Mouse (Mus musculus): Measurements from ENCODE around the gene Pthlh. TPM values are rescaled to one million over a fixed set of nuclear protein-coding genes. Genes with fewer than 3 reads are reported as not detected.
"Not testable (repeated sequence)": the region's sequence is repeated elsewhere in the genome, so short reads cannot be mapped to it uniquely, and the experiment has no call there.

The Pthlh gene
- polyA plus RNA-seq (2012; rRNA removed) (not detected in 2 replicates), polyA plus RNA-seq (2014; fragmentation: Nextera tagmentation; extraction: Ambion mirVana) (not detected in 2 replicates)

DNA sequence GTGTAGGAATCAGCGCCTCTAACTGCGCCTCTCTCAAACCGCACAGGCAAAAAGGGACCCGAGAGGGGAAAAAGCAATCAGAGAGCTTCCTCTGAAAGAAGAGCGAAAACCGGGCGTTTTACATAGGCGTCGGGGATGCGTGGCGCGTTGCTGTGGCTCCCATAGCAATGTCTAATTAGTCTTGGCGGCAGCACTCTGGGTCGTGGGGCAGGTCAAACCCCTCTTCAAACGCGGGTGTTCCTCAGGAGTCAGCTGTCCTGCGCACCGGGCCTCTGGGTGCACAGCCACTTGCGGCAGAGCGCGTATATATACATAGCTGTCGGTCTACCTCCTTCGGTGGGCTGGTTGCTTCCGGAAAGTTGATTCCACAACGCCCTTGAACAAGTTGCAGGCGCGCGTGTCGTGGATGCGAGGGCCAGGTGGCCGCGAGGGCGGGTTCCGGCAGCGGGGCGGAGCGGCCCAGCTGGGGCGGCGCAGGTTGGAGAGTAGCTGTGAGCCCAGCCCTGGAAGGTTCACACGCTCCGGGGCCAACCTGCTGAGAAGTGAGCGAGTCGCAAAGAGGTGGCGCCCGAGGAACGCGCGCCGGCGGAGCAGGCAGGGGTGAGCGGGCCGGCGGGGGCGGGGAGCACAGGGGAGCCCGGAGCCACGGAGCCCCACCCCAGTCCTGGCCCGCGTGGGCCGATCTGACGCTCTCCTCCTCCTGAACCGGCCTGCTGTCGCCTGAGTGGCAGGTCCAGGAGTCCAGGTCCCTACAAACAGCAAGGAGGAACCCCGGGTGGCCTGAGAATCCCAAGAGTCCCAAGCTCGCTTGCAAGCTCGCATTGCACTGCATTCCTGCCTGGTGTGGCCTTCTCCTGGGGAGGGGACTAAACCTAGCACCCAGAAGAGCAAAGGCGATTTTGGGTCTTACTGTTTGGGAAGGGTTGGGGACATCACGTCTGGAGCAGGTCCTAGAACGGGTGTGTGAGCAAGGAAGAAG lies at the start of gene Pthlh:
Gene Pthlh (minus strand): TSS at position 597 of the 979 bp plus-strand sequence.
- no peak within 1 kb of the TSS for H3K9ac ChIP-seq (replicated peaks)
- WGBS (ENCODE audit: insufficient replicate concordance), result 3% methylated on average over 66 of the region's 68 CpGs
- ATAC-seq (ENCODE audit: insufficient read depth) (peak; percentile 35), DNase-seq (ENCODE audit: low read depth in 3 of 3, low spot score in 3 of 3) (no peak)
- H3K4me3 ChIP-seq (ENCODE audit: insufficient read depth in 1 of 2, low read depth in 2 of 2, low read length in 2 of 2), result peak within 1 kb of the TSS; percentile 14 to 17
- TF ChIP-seq CTCF (IDR thresholded peaks at IDR 0.05; ENCODE audit: low read depth) (0 out of 2 replicates have a peak, but pooled peaks have one; percentile 10), EP300 (IDR thresholded peaks at IDR 0.05; ENCODE audit: low read depth) (no peak)
- H3K27me3 ChIP-seq (ENCODE audit: control insufficient read depth, insufficient read depth, low read length), result peaks cover 24% of the 10 kb centered on the region
- H3K4me2 ChIP-seq (ENCODE audit: low read depth), result peak within 1 kb of the TSS; percentile 25
- no peaks in the 10 kb centered on the region for H3K36me3 ChIP-seq (replicated peaks; ENCODE audit: control insufficient read depth, insufficient read depth, low read depth)
- no peaks in the 10 kb centered on the region for H3K4me1 ChIP-seq (replicated peaks; ENCODE audit: control insufficient read depth in 2 of 2, insufficient read depth in 2 of 2, low read length in 1 of 2)
- no peak within 1 kb of the TSS for H3K27ac ChIP-seq
- H3K9me3 ChIP-seq (ENCODE audit: control insufficient read depth, low read length), result no peaks in the 10 kb centered on the region

DNA sequence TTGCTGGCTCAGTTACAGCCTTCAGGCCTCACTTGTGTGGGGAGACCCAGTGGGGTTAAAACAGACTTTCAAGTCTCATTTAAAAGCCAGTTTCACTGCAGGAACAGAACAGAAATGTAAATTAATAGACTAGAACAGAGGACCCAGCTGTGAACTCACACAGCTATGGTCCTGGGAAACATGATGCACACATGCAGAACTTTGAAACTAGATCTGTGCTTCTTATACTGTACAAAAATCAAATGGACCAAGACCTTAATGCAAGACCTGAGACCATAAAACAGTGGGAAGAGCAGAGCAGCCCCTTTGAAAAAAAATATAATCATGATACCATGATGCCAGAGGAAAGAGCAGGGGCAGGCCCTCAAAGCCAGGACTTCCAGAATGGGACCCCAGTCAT lies 49.3 kb upstream of the Pthlh start:
- no peak overlapping the region for H3K27ac ChIP-seq
- ATAC-seq (ENCODE audit: insufficient read depth) (no peak), DNase-seq (ENCODE audit: low read depth in 3 of 3, low spot score in 3 of 3) (no peak)
- no peak overlapping the region for H3K4me2 ChIP-seq (ENCODE audit: low read depth)
- H3K9me3 ChIP-seq (ENCODE audit: control insufficient read depth, low read length), result no peaks in the 10 kb centered on the region
- TF ChIP-seq EP300 (IDR thresholded peaks at IDR 0.05; ENCODE audit: low read depth) (no peak), CTCF (IDR thresholded peaks at IDR 0.05; ENCODE audit: low read depth) (no peak)
- H3K27me3 ChIP-seq (ENCODE audit: control insufficient read depth, insufficient read depth, low read length), result no peaks in the 10 kb centered on the region
- H3K9ac ChIP-seq (replicated peaks), result no peak overlapping the region
- no peaks in the 10 kb centered on the region for H3K36me3 ChIP-seq (replicated peaks; ENCODE audit: control insufficient read depth, insufficient read depth, low read depth)
- H3K4me1 ChIP-seq (replicated peaks; ENCODE audit: control insufficient read depth in 2 of 2, insufficient read depth in 2 of 2, low read length in 1 of 2), result no peaks in the 10 kb centered on the region
- H3K4me3 ChIP-seq (ENCODE audit: insufficient read depth in 1 of 2, low read depth in 2 of 2, low read length in 2 of 2), result no peak overlapping the region

DNA sequence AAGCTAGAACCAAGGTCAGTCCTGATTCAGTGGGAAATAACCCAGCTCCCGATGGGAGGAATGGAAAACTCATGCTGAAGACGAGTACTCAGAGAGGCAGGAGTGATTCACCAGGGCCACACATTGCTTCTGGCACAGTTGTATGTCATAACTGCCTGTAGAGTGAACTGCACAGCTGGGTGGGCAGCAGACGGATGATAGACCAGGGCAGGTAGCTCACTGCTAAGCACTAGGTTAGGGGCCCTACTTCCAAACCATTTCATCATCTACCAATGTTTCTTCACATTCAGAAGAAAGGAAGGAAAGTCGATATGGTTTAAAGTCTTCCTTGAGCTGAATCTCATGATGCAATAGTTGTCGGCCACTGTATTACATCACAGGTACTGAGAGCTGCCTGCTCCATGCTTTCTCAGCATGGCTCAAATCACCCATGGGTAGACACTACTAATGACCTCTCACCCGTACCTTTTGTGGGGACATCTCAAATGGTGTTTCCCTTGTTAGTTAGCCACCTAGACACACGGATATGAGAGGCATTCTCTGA lies 46.5 kb upstream of the Pthlh start:
- H3K27ac ChIP-seq, result no peak overlapping the region
- no peak overlapping the region for H3K4me3 ChIP-seq (ENCODE audit: insufficient read depth in 1 of 2, low read depth in 2 of 2, low read length in 2 of 2)
- ATAC-seq (ENCODE audit: insufficient read depth) (no peak), DNase-seq (ENCODE audit: low read depth in 3 of 3, low spot score in 3 of 3) (no peak)
- 56% methylated on average over 7 of the region's 7 CpGs for WGBS (ENCODE audit: insufficient replicate concordance)
- no peaks in the 10 kb centered on the region for H3K27me3 ChIP-seq (ENCODE audit: control insufficient read depth, insufficient read depth, low read length)
- H3K9ac ChIP-seq (replicated peaks), result no peak overlapping the region
- H3K4me2 ChIP-seq (ENCODE audit: low read depth), result no peak overlapping the region
- no peaks in the 10 kb centered on the region for H3K36me3 ChIP-seq (replicated peaks; ENCODE audit: control insufficient read depth, insufficient read depth, low read depth)
- no peaks in the 10 kb centered on the region for H3K9me3 ChIP-seq (ENCODE audit: control insufficient read depth, low read length)
- no peaks in the 10 kb centered on the region for H3K4me1 ChIP-seq (replicated peaks; ENCODE audit: control insufficient read depth in 2 of 2, insufficient read depth in 2 of 2, low read length in 1 of 2)
- TF ChIP-seq EP300 (IDR thresholded peaks at IDR 0.05; ENCODE audit: low read depth), result no peak
- TF ChIP-seq CTCF (IDR thresholded peaks at IDR 0.05; ENCODE audit: low read depth), result no peak

DNA sequence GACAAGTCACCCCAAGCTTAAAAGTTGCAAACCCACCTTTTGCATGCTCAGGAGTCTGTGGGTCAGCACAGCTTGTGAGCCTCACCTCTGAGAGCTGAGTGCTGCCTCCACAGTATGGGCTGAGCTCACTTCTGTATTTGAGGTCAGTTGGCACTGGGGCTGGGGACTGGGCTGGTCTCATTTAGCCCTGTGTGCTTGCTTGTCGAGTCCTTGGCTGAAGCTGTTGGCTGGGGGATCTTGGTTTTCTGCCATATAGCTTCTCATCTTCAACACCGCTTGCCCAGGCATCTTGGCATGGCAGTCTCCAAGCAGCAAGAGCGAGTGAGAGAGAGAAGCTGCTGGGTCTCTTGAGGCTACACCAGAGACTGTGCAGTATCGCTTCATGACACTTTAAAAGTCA lies 46.1 kb upstream of the Pthlh start:
- Histone ChIP-seq H3K36me3 (replicated peaks; ENCODE audit: control insufficient read depth, insufficient read depth, low read depth) (no peaks in the 10 kb centered on the region), H3K9me3 (ENCODE audit: control insufficient read depth, low read length) (no peaks in the 10 kb centered on the region), H3K4me2 (ENCODE audit: low read depth) (no peak overlapping the region), H3K9ac (replicated peaks) (no peak overlapping the region), H3K4me1 (replicated peaks; ENCODE audit: control insufficient read depth in 2 of 2, insufficient read depth in 2 of 2, low read length in 1 of 2) (no peaks in the 10 kb centered on the region), H3K27ac (no peak overlapping the region), H3K27me3 (ENCODE audit: control insufficient read depth, insufficient read depth, low read length) (no peaks in the 10 kb centered on the region), H3K4me3 (ENCODE audit: insufficient read depth in 1 of 2, low read depth in 2 of 2, low read length in 2 of 2) (no peak overlapping the region)
- no peak for ATAC-seq (ENCODE audit: insufficient read depth)
- WGBS (ENCODE audit: insufficient replicate concordance), result 61% methylated on average over 4 of the region's 4 CpGs
- no peak for DNase-seq (ENCODE audit: low read depth in 3 of 3, low spot score in 3 of 3)
- TF ChIP-seq EP300 (IDR thresholded peaks at IDR 0.05; ENCODE audit: low read depth) (no peak), CTCF (IDR thresholded peaks at IDR 0.05; ENCODE audit: low read depth) (no peak)

DNA sequence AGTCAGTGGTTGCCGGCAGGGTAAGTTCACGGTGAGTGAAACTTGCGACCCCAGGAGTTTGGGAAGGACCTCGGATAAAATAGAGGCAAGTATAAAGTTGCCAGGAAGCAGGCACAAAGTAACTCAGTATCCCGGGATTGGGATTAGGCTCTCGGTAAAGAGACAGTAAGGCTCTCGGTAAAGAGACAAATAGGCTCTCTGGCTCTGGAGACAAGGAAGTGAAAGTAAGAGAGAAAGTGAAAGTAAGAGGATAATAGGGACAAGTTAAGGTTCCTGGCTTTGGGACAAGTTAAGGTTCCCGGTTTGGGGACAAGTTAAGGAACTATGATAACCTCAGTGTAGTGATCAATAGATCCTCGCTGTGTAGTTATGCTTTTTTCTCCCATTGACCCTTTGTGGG lies 40.3 kb upstream of the Pthlh start:
- not testable (repeated sequence) for DNase-seq (ENCODE audit: low read depth in 3 of 3, low spot score in 3 of 3); H3K9ac ChIP-seq (replicated peaks); H3K4me3 ChIP-seq (ENCODE audit: insufficient read depth in 1 of 2, low read depth in 2 of 2, low read length in 2 of 2); ATAC-seq (ENCODE audit: insufficient read depth); H3K36me3 ChIP-seq (replicated peaks; ENCODE audit: control insufficient read depth, insufficient read depth, low read depth); H3K9me3 ChIP-seq (ENCODE audit: control insufficient read depth, low read length); H3K4me2 ChIP-seq (ENCODE audit: low read depth); H3K27ac ChIP-seq; H3K4me1 ChIP-seq (replicated peaks; ENCODE audit: control insufficient read depth in 2 of 2, insufficient read depth in 2 of 2, low read length in 1 of 2); H3K27me3 ChIP-seq (ENCODE audit: control insufficient read depth, insufficient read depth, low read length)
- WGBS (ENCODE audit: insufficient replicate concordance), result 59% methylated on average over 4 of the region's 9 CpGs
